Mouse (Mus musculus): ENCODE results near the gene Yes1. TPM values are rescaled to one million over a fixed set of nuclear protein-coding genes. Genes with fewer than 3 reads are reported as not detected.
A peak's percentile ranks its signal among the peaks of the same experiment; 100 is the strongest.

Yes1 gene
- not detected in 2 replicates for polyA plus RNA-seq (2012; ENCODE audit: insufficient read depth, low replicate concordance)

GRCm38 (mm10) chr5:32610801-32611340 is at the start of gene Yes1:
Yes1 (plus strand) TSS chr5:32611171.
- H3K4me1 ChIP-seq = peaks cover 28% of the 10 kb centered on the region
- peaks cover 56% of the 10 kb centered on the region for H3K27me3 ChIP-seq (replicated peaks)
- no peaks in the 10 kb centered on the region for H3K36me3 ChIP-seq (replicated peaks; ENCODE audit: low read length)
- TF ChIP-seq GATA1 (IDR thresholded peaks at IDR 0.05; ENCODE audit: borderline replicate concordance, low read length) (no peak), FLI1 (IDR thresholded peaks at IDR 0.05; ENCODE audit: low read length) (no peak)
- peak within 1 kb of the TSS; percentile 92 for H3K4me3 ChIP-seq (replicated peaks)
- H3K9me3 ChIP-seq = no peaks in the 10 kb centered on the region

GRCm38 (mm10) chr5:32564697-32565096 is 46.3 kb upstream of the Yes1 start:
- TF ChIP-seq FLI1 (IDR thresholded peaks at IDR 0.05; ENCODE audit: low read length) = no peak
- TF ChIP-seq GATA1 (IDR thresholded peaks at IDR 0.05; ENCODE audit: borderline replicate concordance, low read length) = no peak
- H3K27me3 ChIP-seq (replicated peaks) = no peaks in the 10 kb centered on the region
- no peaks in the 10 kb centered on the region for H3K9me3 ChIP-seq
- no peak overlapping the region for H3K4me3 ChIP-seq (replicated peaks)
- no peaks in the 10 kb centered on the region for H3K36me3 ChIP-seq (replicated peaks; ENCODE audit: low read length)
- 0 out of 2 replicates have a peak, but pooled peaks cover 4% of the 10 kb centered on the region for H3K4me1 ChIP-seq

- no peaks in the 10 kb centered on the region for H3K36me3 ChIP-seq (replicated peaks; ENCODE audit: low read length)
- H3K9me3 ChIP-seq = no peaks in the 10 kb centered on the region
- no peaks in the 10 kb centered on the region for H3K27me3 ChIP-seq (replicated peaks)
- no peaks in the 10 kb centered on the region for H3K4me1 ChIP-seq
- H3K4me3 ChIP-seq (replicated peaks) = no peak overlapping the region
- TF ChIP-seq FLI1 (IDR thresholded peaks at IDR 0.05; ENCODE audit: low read length) (no peak), GATA1 (IDR thresholded peaks at IDR 0.05; ENCODE audit: borderline replicate concordance, low read length) (no peak)
Measured at GRCm38 (mm10) chr5:32571802-32572201, 39.2 kb upstream of the Yes1 start.

GRCm38 (mm10) chr5:32588136-32588535 is 22.8 kb upstream of the Yes1 start:
- peaks cover 13% of the 10 kb centered on the region for H3K9me3 ChIP-seq
- H3K36me3 ChIP-seq (replicated peaks; ENCODE audit: low read length) = no peaks in the 10 kb centered on the region
- no peaks in the 10 kb centered on the region for H3K4me1 ChIP-seq
- H3K27me3 ChIP-seq (replicated peaks) = peaks cover 3% of the 10 kb centered on the region
- H3K4me3 ChIP-seq (replicated peaks) = no peak overlapping the region
- TF ChIP-seq GATA1 (IDR thresholded peaks at IDR 0.05; ENCODE audit: borderline replicate concordance, low read length) = no peak
- TF ChIP-seq FLI1 (IDR thresholded peaks at IDR 0.05; ENCODE audit: low read length) = no peak

GRCm38 (mm10) chr5:32593793-32594192 is 17.2 kb upstream of the Yes1 start:
- Histone ChIP-seq H3K9me3 (no peaks in the 10 kb centered on the region), H3K4me1 (peaks cover 4% of the 10 kb centered on the region; the same call in 1 of the 2 replicates), H3K27me3 (replicated peaks) (peaks cover 3% of the 10 kb centered on the region), H3K36me3 (replicated peaks; ENCODE audit: low read length) (no peaks in the 10 kb centered on the region), H3K4me3 (replicated peaks) (peak overlapping the region; percentile 74)
- TF ChIP-seq FLI1 (IDR thresholded peaks at IDR 0.05; ENCODE audit: low read length) (no peak), GATA1 (IDR thresholded peaks at IDR 0.05; ENCODE audit: borderline replicate concordance, low read length) (no peak)

GRCm38 (mm10) chr5:32594358-32594757 is 16.6 kb upstream of the Yes1 start:
- Histone ChIP-seq H3K4me1 (peaks cover 4% of the 10 kb centered on the region; the same call in 1 of the 2 replicates), H3K36me3 (replicated peaks; ENCODE audit: low read length) (no peaks in the 10 kb centered on the region), H3K9me3 (no peaks in the 10 kb centered on the region), H3K4me3 (replicated peaks) (no peak overlapping the region), H3K27me3 (replicated peaks) (peaks cover 3% of the 10 kb centered on the region)
- no peak for TF ChIP-seq FLI1 (IDR thresholded peaks at IDR 0.05; ENCODE audit: low read length)
- no peak for TF ChIP-seq GATA1 (IDR thresholded peaks at IDR 0.05; ENCODE audit: borderline replicate concordance, low read length)

- H3K9me3 ChIP-seq = no peaks in the 10 kb centered on the region
- TF ChIP-seq FLI1 (IDR thresholded peaks at IDR 0.05; ENCODE audit: low read length) (no peak), GATA1 (IDR thresholded peaks at IDR 0.05; ENCODE audit: borderline replicate concordance, low read length) (no peak)
- peaks cover 18% of the 10 kb centered on the region for H3K4me1 ChIP-seq
- H3K4me3 ChIP-seq (replicated peaks) = no peak overlapping the region
- H3K27me3 ChIP-seq (replicated peaks) = peaks cover 34% of the 10 kb centered on the region
- no peaks in the 10 kb centered on the region for H3K36me3 ChIP-seq (replicated peaks; ENCODE audit: low read length)
Measured at GRCm38 (mm10) chr5:32605911-32606310, 5.1 kb upstream of the Yes1 start.

GRCm38 (mm10) chr5:32607776-32608355 is 3.1 kb upstream of the Yes1 start:
- no peaks in the 10 kb centered on the region for H3K9me3 ChIP-seq
- H3K27me3 ChIP-seq (replicated peaks) = peaks cover 49% of the 10 kb centered on the region
- peaks cover 28% of the 10 kb centered on the region for H3K4me1 ChIP-seq
- no peak for TF ChIP-seq FLI1 (IDR thresholded peaks at IDR 0.05; ENCODE audit: low read length)
- no peak for TF ChIP-seq GATA1 (IDR thresholded peaks at IDR 0.05; ENCODE audit: borderline replicate concordance, low read length)
- H3K36me3 ChIP-seq (replicated peaks; ENCODE audit: low read length) = no peaks in the 10 kb centered on the region
- H3K4me3 ChIP-seq (replicated peaks) = peak overlapping the region; percentile 42

GRCm38 (mm10) chr5:32608516-32608915 is 2.5 kb upstream of the Yes1 start:
- H3K27me3 ChIP-seq (replicated peaks) = peaks cover 49% of the 10 kb centered on the region
- H3K9me3 ChIP-seq = no peaks in the 10 kb centered on the region
- H3K36me3 ChIP-seq (replicated peaks; ENCODE audit: low read length) = no peaks in the 10 kb centered on the region
- no peak overlapping the region for H3K4me3 ChIP-seq (replicated peaks)
- peaks cover 28% of the 10 kb centered on the region for H3K4me1 ChIP-seq
- TF ChIP-seq FLI1 (IDR thresholded peaks at IDR 0.05; ENCODE audit: low read length) (no peak), GATA1 (IDR thresholded peaks at IDR 0.05; ENCODE audit: borderline replicate concordance, low read length) (no peak)

GRCm38 (mm10) chr5:32610064-32610800 is 739 bp upstream of the Yes1 start:
- TF ChIP-seq GATA1 (IDR thresholded peaks at IDR 0.05; ENCODE audit: borderline replicate concordance, low read length) = no peak
- no peaks in the 10 kb centered on the region for H3K9me3 ChIP-seq
- no peaks in the 10 kb centered on the region for H3K36me3 ChIP-seq (replicated peaks; ENCODE audit: low read length)
- peaks cover 28% of the 10 kb centered on the region for H3K4me1 ChIP-seq
- peaks cover 59% of the 10 kb centered on the region for H3K27me3 ChIP-seq (replicated peaks)
- peak overlapping the region; percentile 92 for H3K4me3 ChIP-seq (replicated peaks)
